In the genomic region with DNA sequence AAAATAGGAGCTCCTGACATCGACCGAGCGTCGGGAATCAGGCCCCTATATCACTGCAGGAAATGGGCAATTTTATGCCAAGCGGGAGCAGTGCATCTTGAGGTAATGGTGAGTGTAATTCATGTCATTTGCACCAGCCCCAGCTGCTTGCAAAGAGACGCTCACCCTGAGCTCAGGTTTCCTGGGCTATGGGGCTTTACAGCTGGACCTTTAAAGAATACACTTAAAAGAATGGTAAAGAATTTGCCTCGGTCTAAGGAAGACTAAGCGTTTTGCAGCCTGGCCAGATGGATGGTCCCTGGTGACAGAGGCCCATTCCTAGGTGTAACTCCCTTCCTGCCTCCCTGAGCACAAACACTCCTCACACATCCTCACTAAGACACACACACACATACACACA, we compare ENCODE assay signal across 17 mouse cellular contexts.
"Had no signal": no experiment of that assay in that cellular context is flagged by ENCODE, and none has a peak within 500 bp of the region (broad histone marks: within the 10 kb centered on the region; RNA-seq: fewer than 3 reads in every experiment).

No protein-coding gene starts in this region.

- H3K9ac ChIP-seq: hindbrain, embryonic 15.5 days; liver, embryonic 13.5 days; midbrain, embryonic 13.5 days; neural tube, embryonic 12.5 days; stomach, embryonic 15.5 days had no signal

- H3K4me1 ChIP-seq: liver, embryonic 13.5 days; stomach, embryonic 15.5 days had no signal

- H3K4me3 ChIP-seq: hindbrain, embryonic 15.5 days; liver, embryonic 13.5 days; midbrain, embryonic 10.5 days; midbrain, embryonic 13.5 days; neural tube, embryonic 12.5 days; stomach, embryonic 15.5 days had no signal

- H3K36me3 ChIP-seq: hindbrain, embryonic 15.5 days; liver, embryonic 13.5 days; midbrain, embryonic 10.5 days; midbrain, embryonic 13.5 days; neural tube, embryonic 12.5 days; stomach, embryonic 15.5 days had no signal

- ATAC-seq: intestine, postnatal 0 days; midbrain, embryonic 13.5 days had no signal

- H3K4me2 ChIP-seq: hindbrain, embryonic 15.5 days; liver, embryonic 13.5 days; midbrain, embryonic 13.5 days; neural tube, embryonic 12.5 days; stomach, embryonic 15.5 days had no signal

- H3K27me3 ChIP-seq: hindbrain, embryonic 15.5 days; liver, embryonic 13.5 days; midbrain, embryonic 13.5 days; neural tube, embryonic 12.5 days; stomach, embryonic 15.5 days had no signal

- H3K27ac ChIP-seq: hindbrain, embryonic 15.5 days; liver, embryonic 13.5 days; midbrain, embryonic 10.5 days; midbrain, embryonic 13.5 days; neural tube, embryonic 12.5 days; stomach, embryonic 15.5 days had no signal

- DNase-seq: kidney, adult 2 months; kidney, postnatal 36 days; left cerebral cortex, postnatal 4 days; liver, embryonic 13.5 days; lung, adult 2 months; lung, postnatal 14 days; lung, postnatal 4 days; right cerebral cortex, adult 18-20 months; right cerebral cortex, postnatal 14 days; spleen, adult 18-20 months; thymus, postnatal 25 days had no signal

- H3K9me3 ChIP-seq: hindbrain, embryonic 15.5 days; midbrain, embryonic 10.5 days; neural tube, embryonic 12.5 days; stomach, embryonic 15.5 days had no signal
